In the genomic region with DNA sequence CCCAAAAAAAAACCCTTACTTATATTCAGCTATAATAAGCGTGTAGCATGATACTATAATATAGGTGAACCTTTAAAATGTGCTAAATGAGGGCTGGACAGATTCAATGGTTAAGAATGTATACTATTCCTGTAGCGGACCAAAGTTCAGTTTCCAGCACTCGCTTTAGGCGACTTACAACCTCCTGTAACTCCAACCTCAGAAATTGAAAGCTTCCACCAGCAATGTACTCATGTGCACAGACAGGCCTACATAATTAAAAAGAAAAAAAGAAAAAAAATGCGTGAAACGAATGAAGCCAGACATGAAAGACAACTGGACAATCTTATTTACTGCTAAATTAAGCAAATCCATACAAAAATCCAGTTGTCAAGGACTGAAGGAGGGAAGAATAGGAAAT, we compare ENCODE assay signal across 8 mouse cellular contexts. TPM values are rescaled to one million over a fixed set of nuclear protein-coding genes. Genes with fewer than 3 reads are reported as not detected.
DNase-seq lines count a peak whose midpoint lies in the region; ATAC-seq and TF ChIP-seq lines count a peak whose summit lies in the region.

No protein-coding gene starts in this region.

- H3K27me3 ChIP-seq in intestine, embryonic 14.5 days (replicated peaks; ENCODE audit: control insufficient read depth, insufficient read depth, low read length) = no peaks in the 10 kb centered on the region
- H3K27me3 ChIP-seq in intestine, embryonic 16.5 days (replicated peaks; ENCODE audit: control insufficient read depth, insufficient read depth, low read length) = no peaks in the 10 kb centered on the region
- H3K27me3 ChIP-seq in G1E (ENCODE audit: insufficient read depth, low read length) = no peaks in the 10 kb centered on the region
- H3K27me3 ChIP-seq in forebrain, embryonic 14.5 days (replicated peaks; ENCODE audit: control insufficient read depth, insufficient read depth, low read length) = no peaks in the 10 kb centered on the region
- no peaks in the 10 kb centered on the region for H3K27me3 ChIP-seq in liver, postnatal 0 days (ENCODE audit: insufficient read depth, low read length)

- peak overlapping the region; percentile 64; the same call in 1 of the 2 replicates for H3K4me2 ChIP-seq in intestine, embryonic 14.5 days (ENCODE audit: low read length)
- no peak overlapping the region for H3K4me2 ChIP-seq in intestine, embryonic 16.5 days (ENCODE audit: low read depth, low read length)
- peak overlapping the region; percentile 79 for H3K4me2 ChIP-seq in forebrain, embryonic 14.5 days (ENCODE audit: low read length)
- peak overlapping the region; percentile 78 for H3K4me2 ChIP-seq in liver, postnatal 0 days (ENCODE audit: low read depth, low read length)

- 77% methylated on average over 6 of the region's 6 CpGs for WGBS in intestine, embryonic 14.5 days
- WGBS in intestine, embryonic 16.5 days = 76% methylated on average over 6 of the region's 6 CpGs
- WGBS in forebrain, embryonic 14.5 days = 72% methylated on average over 6 of the region's 6 CpGs
- WGBS in liver, postnatal 0 days (ENCODE audit: insufficient replicate concordance) = 72% methylated on average over 6 of the region's 6 CpGs

- H3K4me1 ChIP-seq in intestine, embryonic 14.5 days (replicated peaks; ENCODE audit: control insufficient read depth, insufficient read depth, low read length) = peaks cover 5% of the 10 kb centered on the region
- H3K4me1 ChIP-seq in intestine, embryonic 16.5 days (ENCODE audit: control insufficient read depth, insufficient read depth, low read length) = peaks cover 6% of the 10 kb centered on the region
- H3K4me1 ChIP-seq in G1E (ENCODE audit: insufficient read depth, low read depth, low read length) = peaks cover 28% of the 10 kb centered on the region
- peaks cover 9% of the 10 kb centered on the region for H3K4me1 ChIP-seq in forebrain, embryonic 14.5 days (ENCODE audit: control insufficient read depth, insufficient read depth, low read length)
- H3K4me1 ChIP-seq in liver, postnatal 0 days (ENCODE audit: insufficient read depth) = peaks cover 8% of the 10 kb centered on the region

- H3K36me3 ChIP-seq in intestine, embryonic 14.5 days (ENCODE audit: control insufficient read depth, insufficient read depth, low read length) = peaks cover 10% of the 10 kb centered on the region
- no peaks in the 10 kb centered on the region for H3K36me3 ChIP-seq in intestine, embryonic 16.5 days (ENCODE audit: control insufficient read depth, insufficient read depth, low read length)
- peaks cover 21% of the 10 kb centered on the region for H3K36me3 ChIP-seq in G1E (replicated peaks)
- H3K36me3 ChIP-seq in forebrain, embryonic 14.5 days (ENCODE audit: control insufficient read depth, insufficient read depth, low read length) = peaks cover 11% of the 10 kb centered on the region
- peaks cover 5% of the 10 kb centered on the region for H3K36me3 ChIP-seq in liver, postnatal 0 days (replicated peaks; ENCODE audit: insufficient read depth, low read length)

- no peak for DNase-seq in intestine, embryonic 14.5 days (ENCODE audit: low spot score)
- no peak for DNase-seq in G1E (ENCODE audit: low spot score)
- no peak for DNase-seq in forebrain, embryonic 14.5 days (ENCODE audit: low spot score)
- DNase-seq in liver, postnatal 0 days = no peak
- no peak for DNase-seq in gastrocnemius, postnatal 10 days
- DNase-seq in left cerebral cortex, adult 9 months (ENCODE audit: low spot score in 2 of 2) = no peak
- DNase-seq in ovary, postnatal 36 days (ENCODE audit: low spot score) = no peak

- no peaks in the 10 kb centered on the region for H3K9me3 ChIP-seq in intestine, embryonic 14.5 days (ENCODE audit: control insufficient read depth, low read length)
- H3K9me3 ChIP-seq in intestine, embryonic 16.5 days (ENCODE audit: control insufficient read depth, low read length) = no peaks in the 10 kb centered on the region
- no peaks in the 10 kb centered on the region for H3K9me3 ChIP-seq in G1E (replicated peaks)
- H3K9me3 ChIP-seq in forebrain, embryonic 14.5 days (replicated peaks; ENCODE audit: control insufficient read depth, low read length) = no peaks in the 10 kb centered on the region
- no peaks in the 10 kb centered on the region for H3K9me3 ChIP-seq in liver, postnatal 0 days (ENCODE audit: low read length)

- H3K27ac ChIP-seq in intestine, embryonic 14.5 days (ENCODE audit: low read depth) = no peak overlapping the region
- H3K27ac ChIP-seq in intestine, embryonic 16.5 days (ENCODE audit: low read length) = no peak overlapping the region
- no peak overlapping the region for H3K27ac ChIP-seq in forebrain, embryonic 14.5 days (ENCODE audit: low read depth, low read length)
- no peak overlapping the region for H3K27ac ChIP-seq in liver, postnatal 0 days (ENCODE audit: low read depth)

- TF ChIP-seq CTCF in G1E (IDR thresholded peaks at IDR 0.05; ENCODE audit: low read depth, low read length) = no peak
- no peak for TF ChIP-seq CTCF in liver, postnatal 0 days (IDR thresholded peaks at IDR 0.05; ENCODE audit: low read depth)

- ATAC-seq in intestine, embryonic 14.5 days (replicated peaks; ENCODE audit: low FRiP score, low TSS enrichment, low read depth) = no peak
- ATAC-seq in intestine, embryonic 16.5 days = no peak
- ATAC-seq in G1E (ENCODE audit: extremely low read depth, insufficient number of reproducible peaks, low FRiP score, poor library complexity, severe bottlenecking) = no peak
- no peak for ATAC-seq in forebrain, embryonic 14.5 days
- ATAC-seq in liver, postnatal 0 days = no peak

- no peak overlapping the region for H3K9ac ChIP-seq in intestine, embryonic 14.5 days (ENCODE audit: low read length)
- H3K9ac ChIP-seq in intestine, embryonic 16.5 days (ENCODE audit: low read depth, low read length) = no peak overlapping the region
- no peak overlapping the region for H3K9ac ChIP-seq in forebrain, embryonic 14.5 days (ENCODE audit: low read length)
- no peak overlapping the region for H3K9ac ChIP-seq in liver, postnatal 0 days (replicated peaks)

- TF ChIP-seq EP300 in liver, postnatal 0 days (IDR thresholded peaks at IDR 0.05; ENCODE audit: low read depth) = no peak

- H3K4me3 ChIP-seq in intestine, embryonic 14.5 days (ENCODE audit: low read depth, low read length) = no peak overlapping the region
- H3K4me3 ChIP-seq in intestine, embryonic 16.5 days (ENCODE audit: low read length) = no peak overlapping the region
- peak overlapping the region; percentile 84; the same call in 1 of the 2 replicates for H3K4me3 ChIP-seq in G1E (ENCODE audit: low read depth, low read length)
- H3K4me3 ChIP-seq in forebrain, embryonic 14.5 days (ENCODE audit: low read depth, low read length) = no peak overlapping the region; the same call in 1 of the 2 replicates
- peak overlapping the region; percentile 73; the same call in 1 of the 2 replicates for H3K4me3 ChIP-seq in liver, postnatal 0 days (ENCODE audit: low read depth, low read length)

RNA-seq across cellular contexts. Expression of a gene that starts 0.7 kb away (rescaled TPM):
- polyA plus RNA-seq in intestine, embryonic 14.5 days (2014; fragmentation: Nextera tagmentation; extraction: Ambion mirVana) = 411 and 426 TPM in 2 replicates
- polyA plus RNA-seq in intestine, embryonic 16.5 days (2015; fragmentation: Nextera tagmentation; extraction: Ambion mirVana) = 320 and 339 TPM in 2 replicates
- total RNA-seq in G1E (2014; fragmentation: Nextera tagmentation) (74.4 and 77.4 TPM in 2 replicates), G1E (2017) (93.9 and 111 TPM in 2 replicates)
- 27.7 and 34.1 TPM in 2 replicates for polyA plus RNA-seq in G1E (2012)
- polyA plus RNA-seq in forebrain, embryonic 14.5 days (2014; fragmentation: Nextera tagmentation; extraction: Ambion mirVana) = 285 and 304 TPM in 2 replicates
- 157 and 160 TPM in 2 replicates for polyA plus RNA-seq in liver, postnatal 0 days (2015; fragmentation: Nextera tagmentation; extraction: Ambion mirVana)
- 100 to 1,000 TPM; 140 to 151 TPM for total RNA-seq in gastrocnemius, postnatal 10 days (2021)

RNA-seq across cellular contexts. Expression of a gene that starts 1.0 kb away (rescaled TPM):
- 15.2 and 16.0 TPM in 2 replicates for polyA plus RNA-seq in intestine, embryonic 14.5 days (2014; fragmentation: Nextera tagmentation; extraction: Ambion mirVana)
- 11.2 and 12.0 TPM in 2 replicates for polyA plus RNA-seq in intestine, embryonic 16.5 days (2015; fragmentation: Nextera tagmentation; extraction: Ambion mirVana)
- total RNA-seq in G1E (2014; fragmentation: Nextera tagmentation) (21.1 and 30.9 TPM in 2 replicates), G1E (2017) (16.2 and 37.9 TPM in 2 replicates)
- polyA plus RNA-seq in G1E (2012) = not detected in 2 replicates
- polyA plus RNA-seq in forebrain, embryonic 14.5 days (2014; fragmentation: Nextera tagmentation; extraction: Ambion mirVana) = 4.0 and 4.3 TPM in 2 replicates
- 11.7 and 13.0 TPM in 2 replicates for polyA plus RNA-seq in liver, postnatal 0 days (2015; fragmentation: Nextera tagmentation; extraction: Ambion mirVana)
- total RNA-seq in gastrocnemius, postnatal 10 days (2021) = 1 to 10 TPM; 3.9 to 5.9 TPM

RNA-seq across cellular contexts. Expression of a gene that starts 7.5 kb away (rescaled TPM):
- polyA plus RNA-seq in intestine, embryonic 14.5 days (2014; fragmentation: Nextera tagmentation; extraction: Ambion mirVana) = 288 and 312 TPM in 2 replicates
- 214 and 241 TPM in 2 replicates for polyA plus RNA-seq in intestine, embryonic 16.5 days (2015; fragmentation: Nextera tagmentation; extraction: Ambion mirVana)
- total RNA-seq in G1E (2014; fragmentation: Nextera tagmentation) (316 and 338 TPM in 2 replicates), G1E (2017) (354 and 358 TPM in 2 replicates)
- polyA plus RNA-seq in G1E (2012) = 847 and 1,153 TPM in 2 replicates
- 378 and 395 TPM in 2 replicates for polyA plus RNA-seq in forebrain, embryonic 14.5 days (2014; fragmentation: Nextera tagmentation; extraction: Ambion mirVana)
- polyA plus RNA-seq in liver, postnatal 0 days (2015; fragmentation: Nextera tagmentation; extraction: Ambion mirVana) = 84.3 and 86.6 TPM in 2 replicates
- 100 to 1,000 TPM; 118 to 122 TPM for total RNA-seq in gastrocnemius, postnatal 10 days (2021)

RNA-seq across cellular contexts. Expression of a gene that starts 11.0 kb away (rescaled TPM):
- polyA plus RNA-seq in intestine, embryonic 14.5 days (2014; fragmentation: Nextera tagmentation; extraction: Ambion mirVana) = 1.4 and 2.7 TPM in 2 replicates
- polyA plus RNA-seq in intestine, embryonic 16.5 days (2015; fragmentation: Nextera tagmentation; extraction: Ambion mirVana) = 1.8 and 2.2 TPM in 2 replicates
- total RNA-seq in G1E (2014; fragmentation: Nextera tagmentation) (14.9 and 33.6 TPM in 2 replicates), G1E (2017) (9.0 and 10.4 TPM in 2 replicates)
- polyA plus RNA-seq in G1E (2012) = 1.3 and 1.5 TPM in 2 replicates
- polyA plus RNA-seq in forebrain, embryonic 14.5 days (2014; fragmentation: Nextera tagmentation; extraction: Ambion mirVana) = 4.7 and 5.6 TPM in 2 replicates
- polyA plus RNA-seq in liver, postnatal 0 days (2015; fragmentation: Nextera tagmentation; extraction: Ambion mirVana) = 1.5 and 2.2 TPM in 2 replicates
- total RNA-seq in gastrocnemius, postnatal 10 days (2021) = 10 to 100 TPM in 1 of 2 experiments, 1 to 10 TPM in 1; 9.7 to 11.4 TPM

RNA-seq across cellular contexts. Expression of a gene that starts 24.5 kb away (rescaled TPM):
- 1.6 and 2.1 TPM in 2 replicates for polyA plus RNA-seq in intestine, embryonic 14.5 days (2014; fragmentation: Nextera tagmentation; extraction: Ambion mirVana)
- polyA plus RNA-seq in intestine, embryonic 16.5 days (2015; fragmentation: Nextera tagmentation; extraction: Ambion mirVana) = 1.5 and 2.7 TPM in 2 replicates
- total RNA-seq in G1E (2014; fragmentation: Nextera tagmentation) = 2.5 and 9.3 TPM in 2 replicates
- total RNA-seq in G1E (2017) = 3.1 and 3.5 TPM in 2 replicates
- 0.35 and 0.67 TPM in 2 replicates for polyA plus RNA-seq in G1E (2012)
- 3.2 and 4.1 TPM in 2 replicates for polyA plus RNA-seq in forebrain, embryonic 14.5 days (2014; fragmentation: Nextera tagmentation; extraction: Ambion mirVana)
- polyA plus RNA-seq in liver, postnatal 0 days (2015; fragmentation: Nextera tagmentation; extraction: Ambion mirVana) = 1.5 and 1.6 TPM in 2 replicates
- total RNA-seq in gastrocnemius, postnatal 10 days (2021) = 1 to 10 TPM; 2.7 to 3.3 TPM

Comparison
In these comparisons a context has a peak if more than half of its experiments do, and no peak if none do; other contexts are left out.
1. H3K4me3 ChIP-seq: peak in G1E (single experiment) and liver, postnatal 0 days (single experiment); none in intestine, embryonic 14.5 days (single experiment), intestine, embryonic 16.5 days (single experiment) and forebrain, embryonic 14.5 days (single experiment).